Mouse (Mus musculus) urinary bladder, adult 2 months (tissue): ENCODE data around the gene Gper1. TPM values are rescaled to one million over a fixed set of nuclear protein-coding genes. Genes with fewer than 3 reads are reported as not detected.
"Not testable (repeated sequence)": the region's sequence is repeated elsewhere in the genome, so short reads cannot be mapped to it uniquely, and the experiment has no call there.

Source experiments
- DNase-seq: peaks from one replicate; pipeline ENCODE4 v3.0.0; 2022; ENCODE audit warnings: low spot score
- polyA plus RNA-seq: library from polyadenylated mRNA; depleted of rRNA; stranded (reverse); fragments of >200 nt; gene quantifications from 2 replicates; pipeline ENCODE4 v1.2.3, GENCODE M21; 2012

Gper1 gene
- polyA plus RNA-seq, 1 experiment, result 0.96 TPM

DNA sequence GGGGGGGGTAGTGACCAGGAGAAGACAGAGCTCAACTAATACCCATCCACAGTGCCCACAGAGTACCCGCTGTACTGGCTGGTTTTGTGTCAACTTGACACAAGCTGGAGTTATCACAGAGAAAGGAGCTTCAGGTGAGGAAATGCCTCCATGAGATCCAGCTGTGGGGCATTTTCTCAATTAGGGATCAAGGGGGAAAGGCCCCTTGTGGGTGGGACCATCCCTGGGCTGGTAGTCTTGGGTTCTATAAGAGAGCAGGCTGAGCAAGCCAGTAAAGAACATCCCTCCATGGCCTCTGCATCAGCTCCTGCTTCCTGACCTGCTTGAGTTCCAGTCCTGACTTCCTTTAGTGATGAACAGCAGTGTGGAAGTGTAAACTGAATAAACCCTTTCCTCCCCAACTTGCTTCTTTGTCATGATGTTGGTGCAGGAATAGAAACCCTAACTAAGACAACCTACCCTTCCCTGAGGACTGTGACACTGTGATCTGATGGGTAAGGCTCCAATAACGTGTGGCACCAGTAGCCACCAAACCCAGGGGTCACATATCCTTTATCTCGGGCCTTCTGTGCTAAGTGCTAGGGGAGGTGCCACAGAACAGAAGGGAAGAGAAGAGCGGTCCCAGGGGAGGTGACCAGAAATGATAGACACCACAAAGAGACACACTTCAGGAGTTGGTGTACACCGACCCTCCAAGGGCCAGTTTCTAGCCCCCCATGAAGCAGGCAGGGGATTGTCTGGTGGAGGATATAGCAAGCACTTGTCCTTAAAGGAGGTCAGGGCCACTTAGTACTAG, 32.4 kb upstream of the Gper1 start:
- DNase-seq, result not testable (repeated sequence)

DNA sequence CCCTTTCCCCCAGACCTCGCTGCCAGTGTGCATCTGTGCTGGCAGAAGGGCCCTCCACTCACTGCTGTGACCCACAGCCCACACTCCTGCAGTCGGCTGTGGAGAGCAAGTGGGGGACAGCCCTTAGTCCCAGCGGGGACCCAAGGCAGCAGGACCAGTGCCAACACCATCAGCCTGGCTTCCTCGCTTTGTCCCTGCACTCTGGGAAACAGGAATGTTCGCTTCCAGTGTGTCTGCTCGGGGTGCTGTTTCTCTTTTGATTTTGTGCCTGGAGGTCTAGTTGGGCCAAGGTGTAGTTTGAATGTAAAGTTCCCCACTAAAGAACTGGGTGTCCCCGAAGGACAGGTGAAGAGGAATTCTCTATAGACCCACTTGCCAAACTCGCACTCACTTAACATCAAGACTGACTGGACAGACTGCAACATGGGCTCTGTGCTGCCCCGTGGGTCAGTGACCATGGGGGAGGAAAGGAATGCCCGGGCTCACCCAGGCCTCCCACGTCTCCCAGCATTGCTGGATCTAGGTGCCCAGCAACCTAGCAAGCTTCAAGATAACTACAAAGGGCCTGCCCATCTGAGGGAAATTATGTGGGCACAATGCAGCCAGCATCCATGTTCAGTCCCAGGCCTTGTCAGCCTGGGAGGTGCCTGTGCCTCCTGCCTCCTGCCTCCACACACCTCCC, 31.5 kb upstream of the Gper1 start:
- DNase-seq, result no peak

DNA sequence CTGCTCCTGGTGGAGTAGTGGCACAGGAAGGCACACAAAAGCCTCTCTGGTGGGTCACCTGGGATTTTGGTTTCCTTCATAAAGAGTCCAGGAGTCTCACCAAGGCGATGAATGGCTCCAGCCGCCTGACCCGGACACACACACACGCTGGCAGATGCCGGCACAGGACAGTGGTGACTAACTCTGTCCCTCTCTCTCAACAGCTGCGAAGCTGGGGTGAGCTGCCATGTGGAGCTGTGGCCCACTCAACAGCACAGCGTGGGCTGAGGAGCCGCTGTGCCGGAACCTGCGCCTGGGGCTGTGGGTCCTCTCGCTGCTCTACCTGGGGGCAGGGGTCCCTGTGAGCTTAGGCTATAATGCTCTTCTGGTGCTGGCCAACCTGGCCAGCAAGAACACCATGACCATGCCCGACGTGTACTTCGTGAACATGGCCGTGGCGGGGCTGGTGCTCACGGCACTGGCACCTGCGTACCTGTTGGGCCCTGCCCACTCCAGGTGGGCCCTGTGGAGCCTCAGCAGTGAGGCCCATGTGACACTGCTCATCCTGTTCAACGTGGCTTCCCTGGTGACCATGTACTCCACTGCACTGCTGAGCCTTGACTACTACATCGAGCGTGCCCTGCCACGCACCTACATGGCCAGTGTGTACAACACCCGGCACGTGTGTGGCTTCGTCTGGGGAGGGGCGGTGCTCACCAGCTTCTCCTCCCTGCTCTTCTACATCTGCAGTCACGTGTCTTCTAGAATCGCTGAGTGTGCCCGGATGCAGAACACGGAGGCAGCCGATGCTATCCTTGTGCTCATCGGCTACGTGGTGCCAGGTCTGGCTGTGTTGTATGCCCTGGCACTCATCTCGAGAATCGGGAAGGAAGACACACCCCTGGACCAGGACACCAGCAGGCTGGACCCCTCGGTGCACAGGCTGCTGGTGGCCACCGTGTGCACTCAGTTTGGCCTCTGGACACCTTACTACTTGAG, 30.4 kb upstream of the Gper1 start:
- DNase-seq, result no peak

DNA sequence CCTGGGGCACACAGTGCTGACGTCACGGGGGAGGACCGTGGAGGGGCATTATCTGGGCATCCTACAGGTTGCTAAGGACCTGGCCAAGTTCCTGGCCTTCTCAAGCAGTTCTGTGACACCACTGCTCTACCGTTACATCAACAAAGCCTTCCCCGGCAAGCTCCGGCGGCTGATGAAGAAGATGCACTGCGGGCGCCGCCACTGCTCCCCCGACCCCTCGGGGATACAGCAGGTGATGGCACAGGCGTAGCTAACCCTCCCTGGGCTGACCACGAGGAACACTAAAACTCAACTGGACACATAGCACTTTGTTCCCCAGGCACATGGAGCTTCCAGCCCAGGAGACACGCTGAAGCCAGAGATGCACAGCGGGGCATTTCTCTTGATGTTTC, 29.8 kb upstream of the Gper1 start:
- no peak for DNase-seq

DNA sequence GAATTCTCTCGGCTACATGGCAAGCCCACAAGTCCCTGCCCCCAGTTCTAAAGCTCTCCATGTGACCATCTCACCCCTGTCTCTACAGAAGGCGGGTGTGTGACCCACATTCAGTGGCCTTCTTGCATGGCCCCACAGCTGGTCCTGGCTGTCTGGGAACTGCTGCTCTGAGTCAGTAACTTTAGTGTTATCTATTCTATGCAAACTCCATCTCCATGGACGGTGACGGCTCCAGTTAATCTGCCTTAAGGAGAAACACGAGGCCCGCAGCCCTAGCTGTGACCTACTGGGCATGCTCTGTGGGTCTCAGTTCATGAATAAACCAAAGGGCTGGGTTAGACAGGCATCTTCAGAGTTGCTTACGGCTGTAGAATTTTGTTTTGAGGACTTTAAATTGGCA, 28.6 kb upstream of the Gper1 start:
- no peak for DNase-seq

DNA sequence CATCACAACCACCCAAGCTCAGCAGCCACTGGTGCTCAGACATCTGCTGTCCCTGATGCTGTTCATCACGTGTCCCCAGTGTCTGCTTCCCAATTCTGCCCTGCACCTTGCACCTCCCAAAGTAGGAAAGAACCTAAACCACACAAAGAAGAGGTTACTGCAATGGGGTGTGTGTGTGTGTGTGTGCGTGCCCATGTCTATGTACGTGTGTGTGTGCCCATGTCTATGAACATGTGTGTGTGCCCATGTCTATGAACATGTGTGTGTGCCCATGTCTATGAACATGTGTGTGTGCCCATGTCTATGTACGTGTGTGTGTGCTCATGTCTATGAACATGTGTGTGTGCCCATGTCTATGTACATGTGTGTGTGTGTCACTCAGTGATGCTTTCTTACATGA, 27.4 kb upstream of the Gper1 start:
- no peak for DNase-seq

DNA sequence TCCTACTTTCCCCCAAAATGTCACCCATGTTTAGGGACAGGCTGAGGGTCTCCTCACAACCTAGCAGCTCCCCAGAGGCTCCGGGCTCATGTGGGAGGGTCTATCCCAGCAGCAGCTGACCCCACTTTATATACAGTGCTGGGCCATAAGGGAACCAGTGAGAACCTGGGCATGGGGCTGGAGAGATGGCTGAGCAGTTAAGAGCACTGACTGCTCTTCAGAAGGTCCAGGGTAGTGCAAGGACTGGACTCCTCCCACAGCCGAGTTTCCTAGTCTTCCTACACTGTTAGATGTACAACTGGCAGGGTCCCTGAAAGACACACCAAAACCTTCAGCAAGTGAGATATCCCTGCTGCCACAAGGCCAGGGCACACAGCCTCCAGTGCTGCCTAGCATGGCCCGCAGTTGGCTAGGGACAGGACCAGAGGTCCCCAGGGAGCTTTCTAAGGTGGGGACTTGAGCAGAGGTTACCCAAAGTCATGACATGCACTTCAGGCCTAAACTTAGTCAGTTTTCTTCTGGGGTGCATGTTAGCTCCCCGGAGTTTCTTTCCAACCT, 25.5 kb upstream of the Gper1 start:
- DNase-seq, result no peak

DNA sequence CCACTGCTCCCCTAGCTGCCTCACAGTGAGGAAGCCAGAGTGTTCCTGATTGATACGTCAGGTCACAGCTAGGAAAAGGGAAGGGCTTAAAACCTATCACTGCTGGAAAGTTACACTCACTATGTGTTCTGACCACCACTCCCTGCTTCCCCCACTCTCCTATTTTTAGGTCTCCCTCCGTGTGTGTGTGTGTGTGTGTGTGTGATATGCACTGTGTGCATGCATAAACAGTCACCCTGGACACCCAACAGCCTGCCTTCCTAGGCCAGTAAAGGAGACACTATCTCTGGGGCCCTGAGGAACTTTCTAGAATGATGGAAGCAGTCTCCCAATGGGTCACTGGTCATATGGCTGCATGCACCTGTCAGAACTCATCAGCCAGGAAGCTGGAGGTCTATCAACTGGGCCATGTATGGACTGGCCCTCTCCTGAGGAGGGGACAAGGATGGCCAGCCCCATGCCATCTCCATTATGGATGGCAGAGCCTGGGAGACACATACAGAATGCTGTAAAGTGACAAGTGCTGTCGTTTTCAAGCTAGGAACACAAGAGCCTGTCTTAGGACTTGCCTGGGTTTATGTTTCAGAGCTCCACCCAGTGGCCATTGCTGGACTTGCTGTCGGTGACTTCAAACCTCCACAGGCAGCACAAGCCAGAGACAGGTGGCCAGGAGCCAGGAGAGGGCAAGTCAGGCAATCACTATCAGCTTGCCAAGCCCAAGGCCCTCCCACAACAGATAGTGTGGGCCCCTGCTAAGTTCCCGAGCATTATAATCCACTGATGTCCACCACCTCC, 24.8 kb upstream of the Gper1 start:
- peak; percentile 79 for DNase-seq

DNA sequence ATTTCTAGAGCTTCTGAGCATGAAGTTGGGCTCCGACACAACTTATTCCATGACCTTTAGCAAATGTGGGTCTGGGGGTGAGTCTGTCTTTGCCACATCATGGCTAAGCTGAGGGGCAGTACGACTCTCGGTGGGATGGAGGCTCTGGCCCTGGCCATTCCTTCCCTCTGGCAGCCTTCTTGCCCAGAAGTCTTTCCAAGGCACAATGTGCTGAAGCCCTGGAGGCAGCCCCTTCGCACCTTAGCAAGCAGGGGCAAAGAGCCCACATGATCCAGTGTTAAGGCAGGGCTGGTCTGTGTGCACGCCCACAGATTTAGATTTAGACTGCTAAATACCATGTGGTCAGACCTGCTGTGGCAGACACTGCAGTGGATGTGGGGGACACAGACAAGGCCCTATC, 24.2 kb upstream of the Gper1 start:
- no peak for DNase-seq

DNA sequence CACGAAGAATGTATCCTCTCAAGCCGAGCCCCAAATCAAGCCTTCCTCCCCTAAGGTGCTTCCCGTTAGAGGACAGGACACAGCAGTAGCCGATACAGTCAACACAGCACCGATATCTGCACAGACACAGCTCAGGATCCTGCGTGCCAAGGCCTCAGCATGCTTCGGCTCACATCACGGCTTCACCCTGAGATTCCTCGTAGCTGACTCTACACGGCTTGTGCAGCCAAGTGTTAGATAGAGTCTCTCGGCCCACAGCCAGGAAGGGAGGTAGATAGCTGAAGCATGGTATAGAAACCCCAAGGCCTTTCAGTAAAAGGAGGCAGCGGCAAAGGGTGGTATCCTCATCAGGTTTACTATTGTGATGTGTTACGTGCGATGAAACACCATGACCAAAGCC, 23.0 kb upstream of the Gper1 start:
- DNase-seq, result no peak

DNA sequence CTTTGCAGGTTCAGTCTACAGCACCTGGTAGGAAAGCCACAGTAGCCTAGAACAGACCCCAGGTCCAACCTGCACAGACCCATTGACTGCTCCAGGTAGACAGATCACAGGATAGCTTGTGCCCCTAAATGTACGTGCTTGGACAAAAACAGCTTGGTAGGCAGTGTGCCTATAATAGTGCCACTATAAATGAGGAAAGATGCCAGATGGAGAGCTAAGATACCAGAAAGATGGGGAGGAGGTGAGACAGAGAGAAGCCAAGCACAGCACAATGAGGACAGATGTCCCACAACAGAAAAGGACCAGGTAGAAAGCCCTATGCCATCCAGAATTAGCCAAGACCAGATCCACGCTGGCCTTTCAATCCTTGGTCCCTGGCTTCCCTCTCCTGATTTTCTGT, 20.8 kb upstream of the Gper1 start:
- no peak for DNase-seq

DNA sequence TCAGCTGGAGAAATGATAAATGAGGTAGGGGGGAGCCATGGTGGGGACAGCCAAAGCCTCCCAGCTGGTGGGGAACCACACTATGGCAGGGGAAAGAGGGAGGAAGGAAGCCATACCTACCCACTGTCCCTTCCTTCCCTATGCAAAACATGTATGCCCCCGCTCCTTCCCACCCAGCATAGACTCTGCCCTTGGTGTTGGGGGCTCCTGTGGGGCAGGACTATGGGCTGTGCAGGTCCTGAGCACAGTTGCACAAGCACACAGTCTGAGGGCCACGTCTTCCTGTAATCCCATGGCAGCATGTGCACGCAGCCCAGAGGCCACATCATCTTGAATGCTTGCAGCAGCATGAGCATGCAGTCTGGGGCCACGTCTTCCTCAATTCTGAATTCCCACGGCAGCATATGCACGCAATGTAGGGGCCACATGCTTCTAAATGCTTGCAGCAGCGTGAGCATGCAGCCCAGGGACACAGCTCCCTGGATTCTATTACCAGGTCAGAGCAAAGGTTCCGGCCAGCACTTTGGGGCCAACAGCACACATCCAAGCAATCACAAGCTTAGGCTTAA, 19.2 kb upstream of the Gper1 start:
- no peak for DNase-seq

DNA sequence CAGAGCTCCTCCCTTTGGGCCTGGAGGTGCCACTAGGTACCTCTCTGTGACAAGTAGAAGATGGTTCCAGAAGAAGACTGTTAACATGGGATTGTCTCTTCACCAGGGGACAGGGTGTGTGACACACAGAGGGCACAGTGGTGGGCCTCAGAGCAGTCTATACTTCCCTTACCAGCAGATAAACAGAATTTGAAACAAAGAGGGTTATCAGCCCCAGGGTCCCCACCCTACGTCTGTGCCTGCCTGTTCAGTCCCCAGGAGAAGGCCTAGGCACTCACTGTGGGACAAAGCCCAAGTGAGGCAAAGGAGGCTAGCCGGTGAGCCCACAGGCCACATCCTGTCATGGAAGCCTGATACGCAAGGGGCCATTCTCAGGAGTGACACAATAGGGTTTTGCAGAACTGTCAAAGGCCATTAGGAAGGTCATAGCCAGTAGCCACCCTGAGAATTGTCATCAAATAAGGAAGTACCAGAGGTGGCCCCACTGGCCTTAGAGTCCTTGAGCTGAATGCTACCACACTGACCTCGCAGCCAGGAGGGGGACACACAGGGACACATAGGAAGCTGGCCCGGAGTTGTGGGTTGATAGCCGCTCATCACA, 18.1 kb upstream of the Gper1 start, which contains the start of gene C130050O18Rik:
C130050O18Rik (plus strand) TSS at position 480 of the 601 bp plus-strand sequence.
- DNase-seq, result no peak

DNA sequence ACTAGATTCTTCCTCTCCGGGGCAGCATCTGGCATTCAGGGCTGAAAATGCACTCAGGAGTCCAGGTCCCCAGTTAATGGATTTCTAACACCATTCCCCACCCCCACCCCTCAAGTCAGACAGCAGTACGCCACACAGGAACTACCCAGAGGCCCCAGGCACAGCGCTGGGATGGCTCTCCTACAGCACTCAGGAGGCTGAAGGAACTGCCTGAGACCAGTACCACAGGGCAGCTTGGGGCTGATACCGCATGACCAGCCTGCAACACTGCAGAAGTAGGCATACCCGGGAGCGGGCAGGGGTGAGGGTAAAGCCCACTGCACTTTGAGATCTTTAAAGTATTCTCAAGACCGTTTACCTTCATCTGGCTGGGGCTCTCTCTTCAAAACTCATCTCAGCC, 17.5 kb upstream of the Gper1 start:
- no peak for DNase-seq

DNA sequence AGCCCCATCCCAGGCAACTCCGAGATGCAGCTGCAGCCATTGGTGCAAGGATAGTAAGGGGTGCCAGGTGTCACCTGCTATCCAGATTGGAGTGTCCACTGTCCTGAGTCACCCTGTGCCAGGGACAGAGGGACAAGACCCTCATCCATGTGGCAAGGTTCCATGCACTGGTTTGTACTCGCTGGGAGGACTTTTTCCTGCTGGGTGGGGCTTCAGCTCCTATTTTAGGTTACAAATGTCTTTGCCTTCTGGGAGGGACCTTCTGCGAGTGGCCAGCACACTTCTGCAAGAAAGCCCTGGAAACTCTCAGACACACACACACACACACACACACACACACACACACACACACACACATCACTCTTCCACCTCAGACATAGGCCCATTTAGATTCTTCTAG, 17.0 kb upstream of the Gper1 start:
- DNase-seq, result no peak

DNA sequence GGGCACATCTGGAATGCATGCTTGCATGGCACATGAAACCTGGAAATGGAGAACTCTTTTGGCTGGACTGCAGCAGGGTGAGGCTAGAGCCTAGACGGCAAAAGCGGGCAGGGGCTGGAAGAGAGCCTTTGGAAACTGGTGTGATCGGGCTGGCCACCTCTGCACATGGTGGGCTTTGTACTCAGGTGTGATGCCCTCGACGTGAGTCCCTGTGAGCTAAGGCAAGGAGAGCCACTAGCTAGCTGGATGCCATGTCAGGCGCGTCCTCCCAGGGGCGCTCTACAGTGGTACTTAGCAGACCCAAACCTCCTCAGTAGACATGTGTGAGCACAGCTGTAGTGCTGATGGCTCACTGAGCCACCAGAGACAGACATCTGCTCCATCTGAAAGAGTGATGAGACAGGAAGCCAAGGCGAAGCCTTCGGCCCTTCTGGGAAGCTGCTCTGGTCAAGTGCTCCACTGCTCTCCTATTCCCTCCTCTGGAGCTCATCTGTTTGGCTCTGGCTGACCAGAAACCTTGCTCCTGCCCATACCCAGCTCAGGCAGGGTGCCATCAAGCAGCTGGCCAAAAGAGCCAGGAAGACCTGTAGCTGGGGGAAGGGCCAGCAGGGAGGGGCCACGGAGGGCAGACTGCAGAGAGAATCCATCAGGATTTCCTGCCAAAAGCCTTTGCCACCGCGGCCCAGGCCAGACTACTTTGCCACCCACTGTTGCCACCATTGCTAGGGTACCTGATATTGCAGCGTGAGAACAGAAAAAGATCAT, 15.6 kb upstream of the Gper1 start:
- DNase-seq, result no peak

DNA sequence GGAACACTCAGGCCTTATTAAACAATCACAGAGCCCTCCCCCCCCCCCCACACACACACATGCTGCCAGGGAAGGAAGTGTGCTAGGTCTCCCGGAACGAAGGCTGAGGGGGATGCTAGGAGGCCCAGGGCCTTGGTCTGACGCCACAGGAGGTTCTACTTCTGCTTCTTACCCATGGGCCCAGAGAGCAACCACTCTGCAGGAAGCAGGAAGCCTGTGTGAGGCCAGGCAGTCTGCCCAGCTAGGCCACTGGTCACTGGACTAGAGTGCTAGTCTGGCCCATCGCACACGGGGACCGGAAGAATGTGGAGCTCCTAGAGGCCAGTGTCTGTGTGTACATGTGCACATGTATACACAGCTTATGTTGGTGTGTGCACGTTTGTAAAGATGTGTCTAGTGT, 14.4 kb upstream of the Gper1 start:
- DNase-seq, result no peak

DNA sequence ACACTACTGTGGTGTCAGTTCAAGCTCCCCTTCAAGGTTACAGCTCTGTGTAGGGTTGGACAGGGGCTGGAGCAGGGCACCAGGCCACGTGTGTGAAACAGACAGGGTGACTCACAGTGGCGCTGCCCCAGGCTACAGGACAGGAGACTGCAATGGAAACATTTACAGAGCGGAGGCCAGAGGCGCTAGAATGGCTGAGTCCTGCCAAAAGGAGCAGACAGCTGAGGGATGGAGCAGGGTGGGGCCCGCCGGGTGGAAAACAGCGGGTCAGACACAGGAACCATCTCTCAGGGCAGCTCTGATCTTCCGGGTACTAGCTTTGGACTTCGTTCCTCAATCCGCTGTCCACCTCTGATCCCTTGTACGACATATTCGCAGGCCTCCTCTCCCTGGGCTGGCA, 13.5 kb upstream of the Gper1 start:
- DNase-seq, result peak; percentile 45

DNA sequence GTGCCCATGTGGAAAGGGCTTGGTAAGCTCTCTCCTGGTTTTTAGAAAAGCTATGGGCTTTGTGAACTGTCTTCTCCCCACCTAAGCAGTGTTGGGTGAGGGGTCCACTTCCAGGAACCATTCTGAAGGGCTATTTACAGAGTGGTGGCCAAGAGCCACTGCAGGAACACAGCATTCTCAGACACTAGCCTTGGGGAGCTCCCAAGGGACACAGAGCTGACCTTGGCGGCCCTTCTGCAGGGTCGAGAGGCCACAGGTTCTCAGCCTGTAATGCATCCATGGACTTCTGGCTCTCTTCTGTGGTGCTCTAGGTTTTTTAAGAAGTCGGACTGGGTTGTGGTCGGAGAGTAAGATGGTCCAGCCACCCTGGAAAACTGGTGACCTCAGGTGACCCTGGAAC, 12.9 kb upstream of the Gper1 start:
- no peak for DNase-seq

DNA sequence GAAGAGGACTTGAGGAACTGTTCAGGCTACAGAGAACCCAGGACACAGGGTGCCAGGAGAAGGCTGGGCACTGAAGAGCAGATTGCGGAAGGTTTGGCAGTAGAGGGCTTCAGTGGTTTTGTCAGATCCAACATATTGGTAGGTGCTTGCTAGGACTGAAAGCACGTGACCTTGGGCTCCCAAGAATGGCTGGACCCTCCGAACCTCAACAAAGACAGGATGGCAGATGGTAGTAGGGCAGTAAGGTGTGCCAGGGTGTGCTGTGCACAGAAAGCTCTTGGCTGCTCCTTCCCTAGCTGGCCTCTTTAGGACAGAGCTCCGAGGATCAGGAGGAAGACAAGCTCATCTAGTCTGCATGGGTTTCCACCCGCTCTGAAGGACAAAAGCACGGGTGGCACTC, 11.8 kb upstream of the Gper1 start:
- DNase-seq, result no peak
